Mouse (Mus musculus) spleen, adult 2 months (tissue): Measurements from ENCODE around the gene Tm9sf3. TPM values are rescaled to one million over a fixed set of nuclear protein-coding genes. Genes with fewer than 3 reads are reported as not detected.

Experiments
- DNase-seq, 2 experiments: peaks; one replicate each; pipeline versions ENCODE4 v3.0.0 to v3.0.0-alpha.2; 2012 to 2021; ENCODE audit warnings: low spot score in 2 of 2, low read depth in 1 of 2
- H3K27ac ChIP-seq: fragments of 200-500 bp; 2 replicates; pipeline ENCODE4 v1.5.1; 2012; ENCODE audit warnings: low read length, inconsistent platforms; ENCODE audit not compliant: insufficient read depth
- H3K27me3 ChIP-seq: fragments of 200-500 bp; 2 replicates; pipeline ENCODE4 v1.6.1; 2012; ENCODE audit warnings: mild to moderate bottlenecking, moderate library complexity, low read length, inconsistent platforms; ENCODE audit not compliant: control insufficient read depth, insufficient read depth
- H3K36me3 ChIP-seq: fragments of 200-500 bp; 2 replicates; pipeline ENCODE4 v1.6.1; 2012; ENCODE audit warnings: mild to moderate bottlenecking, low read length, inconsistent platforms; ENCODE audit not compliant: control insufficient read depth, insufficient read depth
- H3K4me1 ChIP-seq: fragments of 200-500 bp; 2 replicates; pipeline ENCODE4 v1.6.1; 2011; ENCODE audit warnings: inconsistent platforms; ENCODE audit not compliant: control insufficient read depth, insufficient read depth, insufficient read length
- H3K4me3 ChIP-seq: fragments of 200-500 bp; 2 replicates; pipeline ENCODE4 v1.5.1; 2011; ENCODE audit warnings: mild to moderate bottlenecking, inconsistent platforms; ENCODE audit not compliant: insufficient read depth, insufficient read length; ENCODE audit errors: extremely low read depth
- CTCF ChIP-seq: fragments of 200-500 bp; IDR thresholded peaks from 2 replicates; pipeline ENCODE4 v1.5.1; 2011; ENCODE audit warnings: mild to moderate bottlenecking, inconsistent platforms; ENCODE audit not compliant: insufficient read depth, insufficient read length, insufficient replicate concordance; ENCODE audit errors: extremely low read depth
- POLR2A ChIP-seq: fragments of 200-500 bp; IDR thresholded peaks from 2 replicates; pipeline ENCODE4 v1.6.1; 2011; ENCODE audit warnings: low read depth, low read length, inconsistent platforms
- WGBS: fragments of 180-500 bp; shearing (Covaris S2); methylation state at CpG from one replicate; pipeline ENCODE4 v1.1.7; 2018; 5-methylcytosine and 5-hydroxymethylcytosine counted together
- polyA plus RNA-seq: library from polyadenylated mRNA; depleted of rRNA; stranded (reverse); fragments of >200 nt; gene quantifications from 2 replicates; pipeline ENCODE4 v1.2.3, GENCODE M21; 2012

Tm9sf3 gene
- polyA plus RNA-seq, 1 experiment, result 23.8 TPM

GRCm38 (mm10) chr19:41262712-41263629 lies 826 bp downstream of the Tm9sf3 start:
- 4% methylated on average over 50 of the region's 51 CpGs for WGBS
- H3K4me3 ChIP-seq, result peak overlapping the region; percentile 98
- DNase-seq, result peak; percentile 31 to 64
- no peak for TF ChIP-seq POLR2A
- TF ChIP-seq CTCF, result no peak; the same call in 1 of the 2 replicates
- H3K36me3 ChIP-seq, result no peaks in the 10 kb centered on the region
- peak overlapping the region; percentile 99 for H3K27ac ChIP-seq
- H3K27me3 ChIP-seq, result no peaks in the 10 kb centered on the region
- peaks cover 5% of the 10 kb centered on the region; the same call in 1 of the 2 replicates for H3K4me1 ChIP-seq

GRCm38 (mm10) chr19:41260736-41261135 lies 3.1 kb downstream of the Tm9sf3 start:
- TF ChIP-seq CTCF, result no peak
- no peak for TF ChIP-seq POLR2A
- DNase-seq, result no peak
- H3K27me3 ChIP-seq, result no peaks in the 10 kb centered on the region
- no peak overlapping the region for H3K4me3 ChIP-seq
- 92% methylated on average over 3 of the region's 3 CpGs for WGBS
- H3K27ac ChIP-seq, result no peak overlapping the region
- peaks cover 5% of the 10 kb centered on the region; the same call in 1 of the 2 replicates for H3K4me1 ChIP-seq
- 0 out of 2 replicates have a peak, but pooled peaks cover 2% of the 10 kb centered on the region for H3K36me3 ChIP-seq

GRCm38 (mm10) chr19:41259256-41259655 lies 4.5 kb downstream of the Tm9sf3 start:
- Histone ChIP-seq H3K36me3 (peaks cover 3% of the 10 kb centered on the region; the same call in 1 of the 2 replicates), H3K27me3 (no peaks in the 10 kb centered on the region), H3K4me3 (no peak overlapping the region), H3K4me1 (peaks cover 2% of the 10 kb centered on the region; the same call in 1 of the 2 replicates), H3K27ac (no peak overlapping the region)
- 65% methylated on average over 6 of the region's 6 CpGs for WGBS
- no peak for TF ChIP-seq CTCF
- no peak for TF ChIP-seq POLR2A
- DNase-seq, result no peak

DNA sequence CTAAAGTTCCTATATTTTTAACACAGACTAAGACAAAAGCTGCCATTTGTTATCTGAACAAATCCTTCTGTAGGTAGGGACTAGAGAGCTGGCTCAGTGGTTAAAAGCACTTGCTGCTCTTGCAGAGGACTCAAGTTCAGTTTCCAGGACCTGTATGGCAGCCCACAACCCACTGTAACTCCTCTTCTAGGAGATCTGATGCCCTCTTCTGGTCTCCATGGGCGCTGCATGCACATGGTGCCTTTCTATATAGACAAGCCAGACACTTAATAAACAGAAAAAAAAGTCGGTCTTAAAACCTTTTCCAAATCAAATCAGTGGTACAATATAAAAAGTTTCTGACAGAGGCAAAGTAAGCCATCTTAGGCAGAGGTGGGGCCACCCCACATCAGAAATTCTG lies 5.1 kb downstream of the Tm9sf3 start:
- TF ChIP-seq POLR2A (no peak), CTCF (peak; percentile 31; the same call in 1 of the 2 replicates)
- no peak overlapping the region for H3K27ac ChIP-seq
- no peak overlapping the region for H3K4me3 ChIP-seq
- no peaks in the 10 kb centered on the region for H3K27me3 ChIP-seq
- WGBS, result 38% methylated on average over 2 of the region's 2 CpGs
- peak; percentile 26 to 56 for DNase-seq
- H3K4me1 ChIP-seq, result peaks cover 2% of the 10 kb centered on the region; the same call in 1 of the 2 replicates
- peaks cover 3% of the 10 kb centered on the region; the same call in 1 of the 2 replicates for H3K36me3 ChIP-seq

DNA sequence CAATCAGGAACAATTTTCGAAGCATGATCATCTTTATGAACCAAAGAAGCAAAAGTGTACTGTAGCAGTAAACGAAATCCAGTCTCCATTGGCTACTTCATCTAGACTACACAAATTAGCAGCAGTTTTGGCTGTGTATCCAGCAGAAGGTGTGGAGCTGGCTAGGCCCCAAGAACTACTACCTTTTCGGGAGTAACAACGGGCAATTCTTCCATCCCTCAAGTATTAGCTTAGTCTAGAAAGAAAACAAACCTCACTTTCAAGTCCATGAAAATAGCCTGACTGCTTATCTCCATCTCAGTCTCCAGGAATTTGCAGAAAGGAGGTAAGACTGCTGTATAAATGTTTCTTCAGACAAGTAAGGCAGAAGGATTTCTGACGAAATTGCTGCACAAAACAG lies 9.2 kb downstream of the Tm9sf3 start:
- WGBS, result 88% methylated on average over 5 of the region's 5 CpGs
- no peak overlapping the region for H3K4me3 ChIP-seq
- no peak for DNase-seq
- TF ChIP-seq CTCF, result no peak
- H3K36me3 ChIP-seq, result peaks cover 4% of the 10 kb centered on the region; the same call in 1 of the 2 replicates
- H3K4me1 ChIP-seq, result no peaks in the 10 kb centered on the region
- no peaks in the 10 kb centered on the region for H3K27me3 ChIP-seq
- H3K27ac ChIP-seq, result no peak overlapping the region

- H3K4me3 ChIP-seq, result no peak overlapping the region
- WGBS, result 80% methylated on average over 4 of the region's 4 CpGs
- H3K27me3 ChIP-seq, result no peaks in the 10 kb centered on the region
- no peak overlapping the region for H3K27ac ChIP-seq
- peaks cover 14% of the 10 kb centered on the region for H3K36me3 ChIP-seq
- no peak for DNase-seq
- TF ChIP-seq POLR2A, result no peak
- TF ChIP-seq CTCF, result no peak
- H3K4me1 ChIP-seq, result no peaks in the 10 kb centered on the region
Observed at GRCm38 (mm10) chr19:41248968-41249367, 14.8 kb downstream of the Tm9sf3 start.

GRCm38 (mm10) chr19:41248271-41248670 lies 15.5 kb downstream of the Tm9sf3 start:
- no peak for DNase-seq
- Histone ChIP-seq H3K36me3 (peaks cover 14% of the 10 kb centered on the region), H3K4me1 (no peaks in the 10 kb centered on the region), H3K4me3 (no peak overlapping the region), H3K27me3 (no peaks in the 10 kb centered on the region), H3K27ac (no peak overlapping the region)
- 90% methylated on average over 3 of the region's 3 CpGs for WGBS
- TF ChIP-seq POLR2A, result no peak
- no peak for TF ChIP-seq CTCF
